Mouse (Mus musculus) adrenal gland, adult (tissue): ENCODE results near the gene Arsk.
A peak's percentile ranks its signal among the peaks of the same experiment; 100 is the strongest.

Source experiments
- DNase-seq, 2 experiments: peaks; one replicate each; pipeline ENCODE4 v3.0.0; 2022 to 2023; ENCODE audit warnings: low spot score in 1 of 2; ENCODE audit not compliant: inconsistent age in 2 of 2

Arsk gene

DNA sequence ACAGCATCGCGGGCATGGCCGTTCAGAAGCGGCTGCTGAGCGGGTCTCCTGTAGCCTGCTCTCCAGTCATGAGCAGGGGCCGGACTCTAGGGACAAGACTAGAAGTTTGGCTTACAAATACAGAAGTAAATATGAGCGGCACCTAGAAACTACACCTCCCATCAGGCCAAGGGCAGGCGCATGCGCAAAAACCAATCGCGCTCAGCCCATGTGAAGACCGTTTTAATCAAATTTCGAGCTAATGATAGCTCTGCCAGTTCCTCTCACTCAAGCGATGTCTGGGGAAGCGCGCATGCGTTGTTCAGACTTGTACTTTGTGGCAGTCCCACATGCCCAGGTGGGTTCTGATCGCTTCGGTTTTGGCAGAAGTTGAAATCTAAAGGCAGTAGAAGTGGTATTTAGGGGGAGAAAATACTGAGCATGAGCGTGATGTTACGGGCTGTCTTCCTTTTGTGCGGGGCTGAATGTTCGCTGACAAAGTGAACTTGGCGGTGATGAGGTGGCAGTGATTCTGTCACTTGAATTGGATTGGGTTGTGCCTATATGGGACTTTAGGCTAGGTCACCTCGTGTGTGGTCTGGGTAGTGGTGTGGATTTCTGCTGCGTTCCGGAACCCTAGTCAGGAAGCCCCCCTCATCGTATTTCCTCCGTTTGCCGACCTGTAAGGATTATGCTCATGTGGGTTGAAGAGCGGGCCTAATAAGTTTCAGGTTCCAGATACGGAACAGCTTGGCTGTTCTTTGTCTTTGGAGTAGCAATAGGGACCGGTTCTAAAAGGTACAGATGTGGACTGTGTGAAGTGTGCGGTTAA, at the start of gene Arsk, which contains the start of gene Ttc37:
Gene Arsk, minus strand, starts transcription at position 168 of the 811 bp plus-strand sequence.
Gene Ttc37, plus strand, starts transcription at position 242 of the 811 bp plus-strand sequence.
- peak; percentile 96 to 97 for DNase-seq

DNA sequence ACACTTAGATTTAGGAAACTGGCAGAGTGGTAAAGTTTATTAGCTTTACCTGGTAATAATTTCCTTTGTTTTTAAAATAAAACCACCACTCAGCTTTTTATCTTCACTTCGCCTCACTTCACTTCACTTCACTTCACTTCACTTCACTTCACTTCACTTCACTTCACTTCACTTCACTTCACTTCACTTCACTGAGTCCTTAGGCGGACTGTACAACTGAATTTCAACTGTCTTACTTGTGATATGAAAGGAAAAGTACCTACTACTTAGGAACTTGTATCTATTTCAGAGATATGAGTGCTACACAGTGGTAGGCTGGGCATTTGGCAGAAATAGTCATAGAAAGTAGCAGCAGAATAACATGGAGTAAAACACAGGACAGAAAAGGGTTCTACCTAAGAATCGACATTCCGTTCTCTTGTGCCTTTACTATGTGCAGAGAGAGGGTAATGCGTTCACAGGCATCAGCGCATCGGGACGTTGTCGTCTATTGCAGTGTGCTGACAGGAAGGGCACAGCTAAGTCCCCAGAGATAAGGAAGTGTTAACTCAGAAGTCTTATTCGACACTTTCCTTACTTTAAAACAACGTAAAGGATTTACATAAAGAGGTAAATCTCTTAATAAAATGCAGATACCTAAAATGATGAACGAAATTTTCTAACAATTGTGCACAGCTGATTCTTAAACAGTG, 42.8 kb upstream of the Arsk start:
- no peak for DNase-seq

DNA sequence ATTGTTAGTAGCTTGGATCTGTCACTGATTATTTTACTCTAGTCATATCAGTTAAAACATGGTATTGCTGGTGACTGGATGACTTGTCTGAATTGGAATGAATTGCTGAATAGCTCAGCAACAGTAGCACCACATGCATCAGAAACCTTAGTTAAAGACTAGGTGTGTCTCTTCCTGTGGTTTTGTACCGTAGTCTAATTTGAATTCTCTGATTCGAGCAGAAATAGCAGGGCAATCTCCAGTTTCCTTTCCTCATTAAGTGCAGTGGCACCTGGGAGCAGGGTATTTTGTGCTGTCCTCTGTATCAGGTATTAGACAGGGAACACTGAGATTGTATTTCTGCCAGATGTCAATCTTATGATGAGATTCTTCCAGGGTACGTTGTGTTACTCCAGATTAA, 40.4 kb upstream of the Arsk start:
- no peak for DNase-seq

DNA sequence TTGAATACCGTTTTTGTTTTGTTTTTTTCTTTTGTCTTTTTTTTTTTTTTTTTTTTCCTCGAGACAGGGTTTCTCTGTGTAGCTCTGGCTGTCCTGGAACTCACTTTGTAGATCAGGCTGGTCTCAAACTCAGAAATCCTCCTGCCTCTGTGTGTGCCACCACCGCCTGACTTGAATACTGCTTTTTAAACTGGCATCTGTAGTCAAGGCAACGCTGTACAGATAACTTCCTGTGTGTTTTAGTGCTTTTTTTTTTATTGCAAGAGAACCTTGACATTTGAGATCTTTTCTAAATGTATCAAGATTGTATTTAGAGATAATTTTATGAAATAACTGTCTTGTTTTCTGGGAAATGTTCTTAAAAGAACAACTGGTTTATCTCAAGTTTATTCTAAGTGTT, 34.0 kb upstream of the Arsk start:
- no peak for DNase-seq

DNA sequence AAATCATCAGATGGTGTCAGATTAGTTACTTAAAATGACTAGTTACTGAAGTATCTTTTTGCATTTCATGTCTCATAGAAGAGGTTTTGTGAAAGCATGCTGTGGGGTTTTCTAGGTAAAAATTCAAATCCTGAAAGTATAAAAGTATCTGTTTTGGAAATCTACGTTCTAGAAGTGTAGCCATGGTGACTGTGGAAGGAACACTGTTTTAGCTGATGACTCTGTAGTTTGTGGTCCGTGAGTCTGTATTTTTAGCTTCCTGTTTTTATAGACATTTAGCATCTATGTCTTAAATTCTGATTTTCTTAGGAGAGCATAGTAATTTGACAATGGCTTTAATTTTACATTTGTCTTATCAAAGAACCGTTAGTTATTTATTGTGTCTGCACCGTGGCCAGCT, 30.3 kb upstream of the Arsk start:
- DNase-seq, result no peak

DNA sequence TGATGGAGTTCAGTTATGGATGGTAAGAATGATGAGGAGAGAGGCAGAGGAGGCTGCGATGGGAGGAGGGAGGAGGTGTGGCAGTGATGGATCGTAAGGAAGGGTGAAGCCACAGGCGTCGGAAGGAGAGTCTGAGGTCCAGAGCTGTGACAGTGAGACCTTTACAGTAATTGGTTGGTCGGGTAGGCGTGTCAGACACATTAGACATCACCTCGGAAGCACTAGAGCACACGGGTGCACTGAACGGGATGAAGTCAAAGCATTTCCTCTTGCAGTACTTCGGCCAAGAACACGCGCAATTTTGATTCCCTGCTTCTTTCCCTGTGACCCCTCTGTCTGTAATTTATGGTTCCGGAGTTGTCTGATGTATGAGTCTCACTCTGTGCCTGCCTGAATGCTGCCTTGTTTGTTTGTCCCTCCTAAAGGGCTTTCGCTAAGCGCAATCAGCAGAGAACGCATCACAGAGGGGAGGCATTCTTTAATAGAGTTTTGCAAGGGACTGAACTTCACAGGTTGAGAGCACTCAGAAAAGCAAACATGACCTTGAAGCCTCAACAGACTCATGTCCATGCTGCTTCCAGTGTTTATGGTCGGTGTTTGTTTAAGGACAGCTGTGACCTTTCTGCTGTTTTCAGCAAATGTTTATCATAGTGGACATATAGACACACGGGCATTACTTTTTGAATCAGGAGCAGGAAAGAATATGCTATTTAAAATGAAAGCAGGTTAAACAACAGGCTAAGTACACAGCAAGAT, 10.8 kb upstream of the Arsk start:
- no peak for DNase-seq

DNA sequence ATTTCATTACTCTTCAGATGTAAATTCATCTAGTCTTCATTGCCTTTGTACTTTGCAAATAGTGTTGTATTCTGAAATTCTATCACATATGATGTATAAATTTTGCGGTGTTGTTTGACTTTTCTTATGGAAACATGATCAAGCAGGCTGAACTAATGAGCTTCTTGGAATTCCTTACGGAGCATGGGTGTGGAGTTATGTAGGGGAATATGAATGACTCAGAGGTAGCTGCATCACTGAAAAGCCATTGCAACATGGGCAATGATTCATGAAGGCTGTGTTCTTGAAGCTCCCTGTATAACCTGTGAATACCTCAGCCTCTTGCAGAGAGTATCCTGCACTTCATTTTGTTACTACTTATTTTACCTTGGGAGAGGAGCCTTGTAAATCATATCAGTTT, 3.5 kb upstream of the Arsk start:
- peak in 1 of 2 experiments; percentile 68 for DNase-seq

DNA sequence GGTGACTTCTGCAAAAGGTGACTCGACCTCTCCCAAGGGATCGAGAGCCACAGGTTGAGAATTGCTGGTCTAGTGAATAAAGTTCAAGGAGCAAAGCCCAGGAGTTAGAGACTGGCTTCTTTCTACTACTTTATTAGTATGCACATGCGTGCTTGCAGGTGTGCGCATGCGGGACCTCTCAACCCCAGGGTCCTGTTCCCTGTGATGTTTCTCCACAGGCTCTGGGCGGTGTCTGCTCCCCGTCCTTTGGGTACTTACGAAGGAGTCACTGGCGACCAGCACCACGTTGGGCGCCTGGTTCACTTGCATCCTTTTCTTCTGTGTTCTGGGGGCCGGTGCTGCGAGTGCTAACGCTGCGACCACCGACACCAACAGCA, 356 bp downstream of the Arsk start:
- DNase-seq, result no peak

DNA sequence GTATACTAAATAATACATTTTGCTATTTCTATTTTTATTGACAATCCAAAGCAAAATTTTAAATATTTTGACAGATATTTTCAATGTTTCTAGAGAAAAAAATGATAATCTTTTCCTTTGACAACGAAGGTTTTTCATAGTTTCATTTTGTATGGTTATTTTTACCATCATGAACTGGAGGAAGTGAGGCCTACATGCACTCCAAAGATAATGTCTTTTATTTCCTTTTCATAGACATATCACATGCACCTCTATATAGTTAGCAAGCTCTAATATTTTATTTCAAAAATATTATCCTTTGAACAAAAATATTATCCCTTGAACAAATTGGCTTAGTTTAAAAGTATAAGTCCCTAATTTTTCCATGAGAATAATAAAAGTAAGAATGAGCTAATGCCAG, 24.1 kb downstream of the Arsk start:
- no peak for DNase-seq

DNA sequence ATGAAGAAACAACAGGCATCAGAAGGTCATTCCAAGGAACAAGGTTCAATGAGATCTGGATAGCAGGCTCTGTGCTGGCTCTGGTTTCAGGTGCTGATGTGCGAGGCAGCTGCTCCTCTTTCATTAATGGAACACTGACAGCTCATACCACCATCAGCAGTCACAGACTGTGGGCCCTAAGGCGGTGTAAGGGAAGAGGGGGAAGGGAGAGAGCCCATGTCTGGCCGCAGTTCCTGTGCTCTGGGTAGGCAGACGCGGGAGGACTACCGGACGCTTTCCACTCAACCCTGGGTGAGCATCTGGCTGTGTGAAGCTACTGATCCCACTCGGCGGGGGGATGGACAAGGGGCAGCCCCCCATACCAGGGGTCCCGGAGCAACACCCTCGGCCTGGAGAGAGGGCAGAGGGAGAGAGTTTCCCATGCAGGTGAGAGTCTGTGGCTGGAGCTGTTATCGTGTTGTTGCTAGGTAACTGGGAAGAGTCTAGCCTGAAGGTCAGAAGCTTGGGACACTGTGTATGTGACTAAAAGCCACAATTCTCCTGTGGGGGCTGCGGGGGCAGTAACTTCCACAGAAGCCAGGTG, 34.0 kb downstream of the Arsk start:
- peak in 1 of 2 experiments; percentile 30 for DNase-seq

DNA sequence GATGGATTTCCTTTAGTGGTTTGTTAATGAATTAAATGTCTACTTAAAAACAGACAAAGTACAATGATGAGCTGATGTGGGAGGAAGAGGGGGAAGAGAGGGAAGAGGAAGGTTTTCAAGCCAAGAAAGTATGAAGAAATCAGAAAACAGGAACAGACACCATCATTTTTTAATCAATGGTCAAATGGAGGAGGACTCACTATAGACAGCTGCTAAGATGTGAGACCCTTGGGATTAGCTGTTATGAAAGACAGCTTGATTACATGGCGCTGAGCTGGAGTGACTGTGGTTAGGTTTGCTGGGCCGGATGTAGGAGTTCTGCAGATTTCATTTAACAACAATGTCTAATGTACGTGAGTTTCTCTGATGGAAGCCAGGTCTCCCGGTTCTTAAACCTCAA, 34.9 kb downstream of the Arsk start:
- no peak for DNase-seq

DNA sequence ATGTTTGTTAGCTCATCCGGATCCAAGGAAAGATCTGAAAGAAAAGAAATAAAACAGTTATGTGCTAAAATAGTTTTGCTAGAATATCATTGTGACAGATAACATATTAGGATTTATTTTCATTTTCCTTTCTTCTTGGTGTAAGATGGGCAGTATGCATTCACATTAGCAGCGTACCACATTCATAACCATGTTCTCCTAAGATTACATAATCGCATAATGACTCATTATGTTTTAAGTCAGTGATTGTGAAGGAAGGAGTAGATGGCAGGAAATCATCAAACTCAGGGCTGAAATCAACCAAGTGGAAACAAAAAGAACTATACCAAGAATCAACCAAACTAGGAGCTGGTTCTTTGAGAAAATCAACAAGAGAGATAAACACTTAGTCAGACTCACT, 35.9 kb downstream of the Arsk start:
- no peak for DNase-seq

DNA sequence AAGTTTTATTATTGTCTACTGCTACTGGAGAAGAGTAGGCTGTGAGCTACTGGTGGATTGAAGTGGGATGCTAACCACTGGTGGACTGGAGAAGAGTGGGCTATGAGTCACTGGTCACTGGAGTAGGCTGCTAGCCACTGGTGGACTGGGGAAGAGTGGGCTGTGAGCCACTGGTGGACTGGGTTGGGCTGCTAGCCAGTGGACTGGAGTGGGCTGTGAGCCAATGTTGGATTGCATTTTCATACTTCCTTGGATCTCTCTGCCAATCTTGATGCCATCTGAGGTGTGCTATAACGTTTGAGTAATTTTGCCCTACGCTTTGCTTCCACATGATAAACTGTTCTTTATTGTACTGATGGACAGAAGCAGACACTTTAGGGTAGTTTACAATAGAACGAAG, 36.3 kb downstream of the Arsk start:
- DNase-seq, result no peak

DNA sequence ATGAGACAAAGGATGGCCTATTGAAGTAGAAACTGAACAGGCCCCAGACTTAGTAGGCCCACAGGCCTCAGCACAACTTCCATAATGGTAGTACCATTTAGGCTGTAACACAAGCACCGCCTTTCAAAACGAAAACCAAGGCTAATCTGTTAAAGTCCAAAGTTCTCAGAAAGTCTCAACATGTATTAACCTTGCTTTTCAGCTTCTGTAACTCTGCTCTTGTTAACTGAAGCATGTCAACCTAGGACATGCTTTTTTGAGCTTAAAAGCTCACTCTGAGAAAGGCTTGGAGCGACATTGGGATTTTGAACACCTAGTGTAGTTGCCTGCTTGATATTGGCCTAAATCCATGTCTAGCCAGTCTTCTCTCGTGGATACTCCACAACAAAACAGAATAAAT, 38.9 kb downstream of the Arsk start:
- DNase-seq, result no peak

DNA sequence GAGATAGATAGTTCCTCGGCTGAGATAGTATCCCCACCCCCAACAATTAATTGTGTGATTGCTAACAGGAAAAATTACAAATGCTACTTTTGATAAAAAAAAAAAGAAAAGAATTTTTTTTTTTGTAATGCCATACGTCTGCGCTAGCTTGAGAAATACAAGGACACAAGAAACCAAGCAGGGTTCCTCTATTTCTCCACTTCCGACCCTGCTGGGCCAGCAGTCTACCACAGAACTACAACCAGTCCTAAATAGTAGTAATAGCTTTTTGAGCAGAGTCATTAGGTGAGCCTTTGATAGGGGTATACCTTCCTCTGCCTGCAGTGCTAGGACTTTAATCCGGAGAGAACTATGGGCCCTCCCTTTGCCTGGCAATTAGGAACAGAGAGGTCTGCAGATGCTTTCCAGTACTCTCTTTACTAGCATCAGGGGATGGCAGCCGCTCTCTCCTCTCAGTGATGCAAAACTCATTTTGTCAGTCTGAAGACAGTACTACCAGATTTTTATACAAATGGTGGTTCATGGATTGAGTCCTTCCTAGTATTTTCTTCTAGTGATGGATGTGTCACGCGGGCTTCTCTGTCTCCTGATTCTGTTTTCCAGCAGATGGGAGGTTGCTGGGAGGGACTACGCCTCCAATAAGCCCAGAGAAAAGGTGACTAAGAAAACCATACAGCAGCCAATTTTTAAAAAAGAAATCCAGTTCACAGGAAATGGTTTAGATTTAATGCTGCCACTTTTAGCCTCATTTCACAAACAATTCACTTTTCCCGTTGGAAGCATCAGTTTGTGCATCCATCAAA, 41.0 kb downstream of the Arsk start:
- no peak for DNase-seq

DNA sequence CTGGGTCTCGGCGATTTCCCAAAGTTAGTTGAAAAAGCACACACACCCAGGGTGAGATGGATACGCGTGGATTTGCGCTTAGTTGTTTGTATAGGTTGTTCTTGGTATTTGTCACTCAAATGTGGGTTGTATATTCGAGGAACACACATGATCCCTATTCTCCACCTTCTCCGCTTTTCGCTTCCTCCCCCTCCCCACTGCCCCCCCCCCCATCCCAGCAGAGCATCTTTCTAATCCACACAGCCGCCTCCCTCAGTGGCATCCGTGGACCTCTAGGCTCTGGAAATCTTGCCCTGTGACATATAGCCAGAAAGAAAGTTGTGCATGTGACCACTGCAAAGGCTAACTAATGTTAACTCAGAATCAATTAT, 41.6 kb downstream of the Arsk start, which contains the start of gene Gpr150:
Gene Gpr150, minus strand, starts transcription at position 101 of the 371 bp plus-strand sequence.
- no peak for DNase-seq

DNA sequence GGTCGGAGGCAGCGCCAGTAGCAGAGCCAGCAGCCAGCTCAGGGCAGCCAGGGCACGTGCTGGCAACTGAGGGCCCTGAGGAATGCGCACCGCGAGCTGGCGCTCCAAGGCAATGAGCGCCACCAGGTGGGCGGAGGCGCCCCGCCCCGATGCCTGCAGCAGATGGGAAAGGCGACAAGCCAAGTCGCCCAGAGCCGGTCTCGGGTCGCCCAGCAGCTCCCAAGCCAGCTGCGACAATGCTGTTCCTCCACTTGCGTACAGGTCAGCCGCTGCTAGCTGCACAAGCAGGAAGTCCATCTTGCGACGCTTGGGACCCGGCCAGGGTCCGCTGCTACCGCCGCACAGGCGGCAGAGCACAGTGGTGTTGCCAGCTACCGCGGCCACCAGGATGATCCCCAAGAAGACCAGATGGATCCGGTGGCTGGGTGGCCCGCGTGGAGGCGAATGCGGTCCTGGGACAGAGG, 42.2 kb downstream of the Arsk start:
- DNase-seq, result peak; percentile 61 to 86

DNA sequence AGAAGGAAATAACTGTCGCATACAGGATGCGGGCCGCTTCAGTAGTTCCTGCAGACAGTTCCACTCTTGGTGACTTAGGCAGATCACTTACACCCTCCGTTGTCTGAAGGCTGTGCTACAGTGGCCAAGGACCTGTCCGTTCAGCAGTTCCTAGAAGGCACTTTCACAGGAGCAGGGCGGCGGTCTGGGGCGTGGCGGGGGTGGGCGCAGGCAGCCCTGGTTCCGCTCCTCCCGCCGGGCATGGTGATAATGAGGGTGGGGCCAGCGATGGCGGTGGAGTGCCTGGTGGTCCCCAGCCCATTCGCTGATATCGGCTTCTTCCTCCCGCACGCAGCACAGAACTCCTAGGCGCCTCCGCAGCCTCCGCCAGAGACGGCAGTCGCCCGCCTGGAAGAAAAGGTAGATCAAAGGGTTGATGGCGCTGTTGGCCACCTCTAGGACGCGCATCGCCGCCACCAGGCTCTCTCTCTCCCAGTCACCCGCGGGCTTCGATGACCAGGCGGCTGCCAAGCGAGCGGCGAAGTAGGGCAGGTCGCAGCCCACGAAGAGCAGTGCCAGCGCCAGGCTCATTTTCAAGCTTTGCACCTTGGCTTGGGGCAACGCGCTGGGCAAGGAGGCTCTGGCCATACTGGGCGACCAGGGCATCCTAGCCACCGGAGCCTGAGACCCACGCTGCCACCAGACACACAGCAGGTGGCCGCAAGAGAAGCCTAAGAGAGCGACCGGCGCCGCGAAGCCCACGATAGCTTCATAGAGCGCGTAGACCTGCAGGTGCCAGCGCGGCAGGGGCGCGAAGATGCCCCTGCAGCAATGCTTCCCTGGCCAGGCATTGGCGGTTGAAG, 42.8 kb downstream of the Arsk start:
- peak; percentile 21 to 60 for DNase-seq

DNA sequence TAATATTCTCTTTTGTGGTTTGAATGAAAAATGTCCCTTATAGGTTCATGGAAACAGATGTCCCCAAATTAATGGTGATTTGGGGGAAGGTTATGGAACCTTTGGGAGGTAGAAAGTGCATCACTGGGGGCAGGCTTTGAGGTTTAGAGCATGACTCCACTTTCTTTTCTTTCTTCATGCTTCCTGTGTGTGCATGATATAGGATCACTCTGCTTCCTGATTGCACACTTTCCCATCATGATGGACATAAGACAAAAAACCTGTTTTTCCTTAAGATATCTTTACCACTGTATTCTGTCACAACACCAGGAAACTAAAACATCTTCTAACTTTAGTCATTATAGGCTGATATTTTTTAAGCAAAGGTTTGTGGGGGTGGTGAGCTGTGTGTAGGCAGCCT, 53.5 kb downstream of the Arsk start:
- DNase-seq, result no peak

DNA sequence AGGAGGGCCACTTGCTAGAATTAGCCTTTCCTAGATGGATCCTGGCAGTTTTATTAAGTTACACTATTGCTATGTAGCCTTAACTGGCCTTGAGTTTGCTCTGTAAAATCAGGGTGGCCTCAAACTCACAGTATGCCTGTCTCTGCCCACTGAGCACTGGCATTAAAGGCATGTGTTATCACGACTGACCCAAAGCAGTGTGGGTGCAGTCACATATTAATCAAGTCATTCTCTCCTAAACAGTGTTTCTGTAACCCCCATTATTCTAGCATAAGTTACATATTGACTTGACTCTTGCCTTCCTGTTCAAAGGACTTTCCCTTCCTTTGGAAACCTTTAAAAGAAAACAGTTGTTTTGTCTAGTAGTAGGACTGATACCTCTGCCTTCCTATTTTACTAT, 56.0 kb downstream of the Arsk start:
- DNase-seq, result no peak
